Mouse (Mus musculus): ENCODE measurements around the gene Heatr3. TPM values are rescaled to one million over a fixed set of nuclear protein-coding genes. Genes with fewer than 3 reads are reported as not detected.
A peak's percentile ranks its signal among the peaks of the same experiment; 100 is the strongest.

Gene Heatr3
- polyA plus RNA-seq (2015; fragmentation: Nextera tagmentation; extraction: Ambion mirVana): 12.9 and 13.5 TPM in 2 replicates

DNA sequence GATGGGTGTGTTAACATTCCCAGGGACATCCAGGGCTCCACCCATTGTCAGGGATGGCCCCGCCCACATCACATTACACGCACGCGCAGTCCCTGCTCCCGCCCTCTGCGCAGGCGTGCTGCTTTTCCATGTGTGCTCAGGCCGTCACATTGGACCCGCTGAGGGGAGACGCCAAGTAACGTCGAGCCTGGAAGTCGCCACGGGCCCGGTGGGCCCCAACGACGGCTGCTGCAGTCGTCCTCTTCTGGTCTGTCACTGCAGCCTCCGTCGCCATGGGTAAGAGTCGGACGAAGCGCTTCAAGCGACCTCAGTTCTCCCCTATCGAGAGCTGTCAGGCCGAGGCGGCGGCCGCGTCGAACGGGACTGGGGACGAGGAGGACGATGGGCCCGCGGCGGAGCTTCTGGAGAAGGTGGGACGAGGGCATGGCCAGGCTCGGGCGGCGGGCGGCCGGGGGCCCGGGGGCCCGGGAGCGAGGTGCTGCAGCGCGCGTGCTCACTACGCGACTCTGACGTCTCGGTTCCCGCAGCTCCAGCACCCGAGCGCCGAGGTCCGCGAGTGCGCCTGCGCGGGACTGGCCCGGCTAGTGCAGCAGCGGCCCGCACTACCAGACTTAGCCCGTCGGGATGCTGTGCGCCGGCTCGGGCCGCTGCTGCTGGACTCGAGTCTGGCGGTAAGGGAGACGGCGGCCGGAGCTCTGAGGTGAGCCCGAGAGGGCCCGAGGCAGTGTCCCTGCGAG is at the start of gene Heatr3:
Gene Heatr3, plus strand, starts transcription at position 108 of the 737 bp plus-strand sequence.
- H3K36me3 ChIP-seq (ENCODE audit: insufficient read depth, low read length): peaks cover 12% of the 10 kb centered on the region; the same call in 1 of the 2 replicates
- peak within 1 kb of the TSS; percentile 91 for H3K4me3 ChIP-seq (ENCODE audit: low read depth, low read length)
- H3K9ac ChIP-seq (replicated peaks; ENCODE audit: low read depth): peak within 1 kb of the TSS; percentile 73
- WGBS: 1% methylated on average over 60 of the region's 79 CpGs
- peak within 1 kb of the TSS; percentile 85 for H3K4me2 ChIP-seq (replicated peaks; ENCODE audit: low read depth, low read length)
- peak; percentile 96 for DNase-seq (ENCODE audit: low spot score)
- H3K9me3 ChIP-seq (ENCODE audit: low read length): no peaks in the 10 kb centered on the region
- no peaks in the 10 kb centered on the region for H3K27me3 ChIP-seq (replicated peaks; ENCODE audit: insufficient read depth, low read length)
- peak within 1 kb of the TSS; percentile 86 for H3K27ac ChIP-seq (ENCODE audit: low read length)
- H3K4me1 ChIP-seq (ENCODE audit: insufficient read depth, low read depth, low read length): peaks cover 3% of the 10 kb centered on the region; the same call in 1 of the 2 replicates
- peak; percentile 99 for ATAC-seq
- no peak for TF ChIP-seq EP300 (IDR thresholded peaks at IDR 0.05)
- peak; percentile 48 for TF ChIP-seq CTCF (IDR thresholded peaks at IDR 0.05)

GRCm38 (mm10) chr8:88088006-88088405 is 49.6 kb upstream of the Heatr3 start:
- H3K27me3 ChIP-seq (replicated peaks; ENCODE audit: insufficient read depth, low read length): no peaks in the 10 kb centered on the region
- no peaks in the 10 kb centered on the region for H3K4me1 ChIP-seq (ENCODE audit: insufficient read depth, low read depth, low read length)
- no peaks in the 10 kb centered on the region for H3K9me3 ChIP-seq (ENCODE audit: low read length)
- no peak for TF ChIP-seq CTCF (IDR thresholded peaks at IDR 0.05)
- no peak for TF ChIP-seq EP300 (IDR thresholded peaks at IDR 0.05)
- no peak overlapping the region for H3K4me2 ChIP-seq (replicated peaks; ENCODE audit: low read depth, low read length)
- DNase-seq (ENCODE audit: low spot score): no peak
- H3K9ac ChIP-seq (replicated peaks; ENCODE audit: low read depth): no peak overlapping the region
- ATAC-seq: no peak
- no peak overlapping the region for H3K27ac ChIP-seq (ENCODE audit: low read length)
- no peaks in the 10 kb centered on the region for H3K36me3 ChIP-seq (ENCODE audit: insufficient read depth, low read length)
- no peak overlapping the region for H3K4me3 ChIP-seq (ENCODE audit: low read depth, low read length)

DNA sequence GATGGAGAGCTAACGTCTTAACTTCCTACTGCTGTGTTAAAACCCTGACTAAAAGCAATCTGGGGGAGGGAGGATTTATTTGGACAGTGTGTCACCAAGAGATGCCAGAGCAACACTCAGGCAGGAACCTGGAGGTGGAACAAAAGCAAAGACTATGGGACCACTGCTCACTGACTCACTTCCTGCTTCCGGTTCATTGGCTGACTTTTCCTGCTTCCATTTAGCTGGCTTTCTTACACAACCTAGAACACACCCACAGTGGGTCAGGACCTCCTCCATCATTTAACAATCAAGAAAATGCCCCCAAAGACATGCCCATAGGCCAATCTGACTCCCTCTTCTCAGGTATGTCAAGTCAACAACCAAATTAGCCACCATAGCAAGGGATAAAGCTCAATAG is 46.0 kb upstream of the Heatr3 start:
- no peak overlapping the region for H3K4me3 ChIP-seq (ENCODE audit: low read depth, low read length)
- 64% methylated on average over 2 of the region's 2 CpGs for WGBS
- TF ChIP-seq CTCF (IDR thresholded peaks at IDR 0.05): no peak
- TF ChIP-seq EP300 (IDR thresholded peaks at IDR 0.05): no peak

DNA sequence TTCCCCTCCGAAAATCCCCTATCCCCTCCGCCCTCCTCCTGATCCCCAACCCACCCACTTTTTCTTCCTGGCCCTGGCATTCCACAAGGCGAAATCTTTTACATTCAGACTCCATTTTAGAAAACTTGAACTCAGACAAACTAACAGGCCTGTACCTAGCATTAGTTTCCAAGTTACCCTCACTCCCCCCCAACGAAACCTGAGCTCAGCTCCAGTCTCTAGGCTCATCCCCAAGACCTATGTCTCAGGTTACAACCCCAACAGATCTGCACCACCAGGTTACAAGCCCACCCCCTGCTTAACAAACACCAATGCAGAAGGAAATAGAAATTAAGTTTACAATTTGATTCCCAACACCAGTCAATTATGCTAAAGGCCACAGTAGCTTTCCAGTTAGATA is 44.3 kb upstream of the Heatr3 start:
- H3K27ac ChIP-seq (ENCODE audit: low read length): no peak overlapping the region
- ATAC-seq (no peak), DNase-seq (ENCODE audit: low spot score) (no peak)
- no peak overlapping the region for H3K9ac ChIP-seq (replicated peaks; ENCODE audit: low read depth)
- WGBS: 56% methylated on average over 4 of the region's 4 CpGs
- no peaks in the 10 kb centered on the region for H3K27me3 ChIP-seq (replicated peaks; ENCODE audit: insufficient read depth, low read length)
- TF ChIP-seq EP300 (IDR thresholded peaks at IDR 0.05) (no peak), CTCF (IDR thresholded peaks at IDR 0.05) (no peak)
- no peaks in the 10 kb centered on the region for H3K9me3 ChIP-seq (ENCODE audit: low read length)
- H3K4me3 ChIP-seq (ENCODE audit: low read depth, low read length): no peak overlapping the region
- no peak overlapping the region for H3K4me2 ChIP-seq (replicated peaks; ENCODE audit: low read depth, low read length)
- H3K36me3 ChIP-seq (ENCODE audit: insufficient read depth, low read length): no peaks in the 10 kb centered on the region
- H3K4me1 ChIP-seq (ENCODE audit: insufficient read depth, low read depth, low read length): no peaks in the 10 kb centered on the region

More for the DNA sequence above, 46.0 kb upstream of the Heatr3 start:
- Histone ChIP-seq H3K27ac (ENCODE audit: low read length) (no peak overlapping the region), H3K36me3 (ENCODE audit: insufficient read depth, low read length) (no peaks in the 10 kb centered on the region), H3K4me1 (ENCODE audit: insufficient read depth, low read depth, low read length) (no peaks in the 10 kb centered on the region), H3K4me2 (replicated peaks; ENCODE audit: low read depth, low read length) (no peak overlapping the region), H3K9me3 (ENCODE audit: low read length) (no peaks in the 10 kb centered on the region), H3K27me3 (replicated peaks; ENCODE audit: insufficient read depth, low read length) (no peaks in the 10 kb centered on the region), H3K9ac (replicated peaks; ENCODE audit: low read depth) (no peak overlapping the region)
- DNase-seq (ENCODE audit: low spot score) (no peak), ATAC-seq (no peak)

GRCm38 (mm10) chr8:88098856-88099255 is 38.8 kb upstream of the Heatr3 start:
- DNase-seq (ENCODE audit: low spot score) (no peak), ATAC-seq (no peak)
- Histone ChIP-seq H3K27me3 (replicated peaks; ENCODE audit: insufficient read depth, low read length) (no peaks in the 10 kb centered on the region), H3K4me3 (ENCODE audit: low read depth, low read length) (no peak overlapping the region), H3K4me2 (replicated peaks; ENCODE audit: low read depth, low read length) (no peak overlapping the region), H3K27ac (ENCODE audit: low read length) (no peak overlapping the region), H3K9me3 (ENCODE audit: low read length) (no peaks in the 10 kb centered on the region), H3K9ac (replicated peaks; ENCODE audit: low read depth) (no peak overlapping the region), H3K4me1 (ENCODE audit: insufficient read depth, low read depth, low read length) (no peaks in the 10 kb centered on the region), H3K36me3 (ENCODE audit: insufficient read depth, low read length) (no peaks in the 10 kb centered on the region)
- 67% methylated on average over 4 of the region's 4 CpGs for WGBS
- TF ChIP-seq CTCF (IDR thresholded peaks at IDR 0.05) (no peak), EP300 (IDR thresholded peaks at IDR 0.05) (no peak)

GRCm38 (mm10) chr8:88099526-88099925 is 38.1 kb upstream of the Heatr3 start:
- ATAC-seq (peak; percentile 37; the same call in 1 of the 2 replicates), DNase-seq (ENCODE audit: low spot score) (peak; percentile 78)
- Histone ChIP-seq H3K9me3 (ENCODE audit: low read length) (no peaks in the 10 kb centered on the region), H3K4me2 (replicated peaks; ENCODE audit: low read depth, low read length) (no peak overlapping the region), H3K4me3 (ENCODE audit: low read depth, low read length) (no peak overlapping the region), H3K9ac (replicated peaks; ENCODE audit: low read depth) (no peak overlapping the region), H3K36me3 (ENCODE audit: insufficient read depth, low read length) (no peaks in the 10 kb centered on the region), H3K27ac (ENCODE audit: low read length) (no peak overlapping the region), H3K27me3 (replicated peaks; ENCODE audit: insufficient read depth, low read length) (no peaks in the 10 kb centered on the region), H3K4me1 (ENCODE audit: insufficient read depth, low read depth, low read length) (no peaks in the 10 kb centered on the region)
- 0% methylated on average over 1 of the region's 1 CpGs for WGBS
- TF ChIP-seq EP300 (IDR thresholded peaks at IDR 0.05) (no peak), CTCF (IDR thresholded peaks at IDR 0.05) (peak; percentile 81)

All from lung, postnatal 0 days (tissue).